Mouse (Mus musculus) embryonic fibroblast, embryonic 13.5 days (primary cell): Measurements from ENCODE around the gene Zfp933.

Source experiments
- CTCF ChIP-seq: IDR thresholded peaks from 2 replicates; pipeline ENCODE4 v1.5.1; 2011; ENCODE audit warnings: mild to moderate bottlenecking, control low read depth, low read length, moderate library complexity, borderline replicate concordance; ENCODE audit not compliant: insufficient read depth
- POLR2A ChIP-seq: IDR thresholded peaks from 2 replicates; pipeline ENCODE4 v1.6.1; 2011; ENCODE audit warnings: low read depth, mild to moderate bottlenecking, control low read depth, low read length, moderate library complexity

GRCm38 (mm10) chr4:147850776-147851175 lies 2.6 kb upstream of the Zfp933 start:
- no peak for TF ChIP-seq CTCF
- no peak for TF ChIP-seq POLR2A
